Mouse (Mus musculus) cerebellum, postnatal 36 days (tissue): ENCODE data around the gene Kif1b.

Experiments used
- DNase-seq, 2 experiments: peaks; one replicate each; pipeline ENCODE4 v3.0.0; 2021 to 2022; ENCODE audit warnings: mixed read lengths in 2 of 2

The Kif1b gene

DNA sequence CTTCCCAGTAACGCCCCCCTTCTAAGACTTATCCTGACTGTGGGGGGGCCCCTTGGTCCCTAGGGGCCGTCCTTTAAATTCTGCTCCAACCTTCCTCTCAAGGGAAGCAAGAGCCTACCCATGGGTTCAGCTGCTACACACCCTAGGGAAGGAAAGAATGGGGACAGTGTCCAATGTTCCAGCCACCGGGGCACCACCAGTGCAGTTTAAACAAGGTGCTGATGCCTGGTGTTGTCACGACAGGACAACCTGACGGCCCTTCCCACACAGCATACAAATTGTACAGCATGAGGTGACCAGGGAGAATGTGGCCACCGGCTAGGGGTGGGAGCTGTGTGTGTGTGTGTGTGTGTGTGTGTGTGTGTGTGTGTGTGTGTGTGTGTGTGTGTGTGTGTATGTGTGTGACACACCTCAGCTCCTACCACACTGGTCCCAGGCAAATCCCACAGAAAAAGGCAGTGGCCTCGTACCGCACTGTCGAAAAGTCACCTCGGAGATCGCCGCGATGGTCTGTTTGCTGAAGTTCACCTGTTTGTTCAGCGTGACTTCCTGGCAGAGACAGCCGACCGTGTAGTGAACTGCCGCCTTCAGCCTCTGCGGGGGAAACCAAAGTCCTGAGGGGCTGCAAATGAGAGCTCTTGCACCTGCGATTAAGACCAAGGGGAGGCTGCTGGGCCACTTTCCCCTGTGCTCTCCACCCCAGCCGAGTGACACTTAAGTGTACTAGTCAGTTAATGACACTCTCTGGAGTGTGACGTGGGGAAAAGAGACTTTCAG is 175.5 kb downstream of the Kif1b start:
- no peak for DNase-seq

DNA sequence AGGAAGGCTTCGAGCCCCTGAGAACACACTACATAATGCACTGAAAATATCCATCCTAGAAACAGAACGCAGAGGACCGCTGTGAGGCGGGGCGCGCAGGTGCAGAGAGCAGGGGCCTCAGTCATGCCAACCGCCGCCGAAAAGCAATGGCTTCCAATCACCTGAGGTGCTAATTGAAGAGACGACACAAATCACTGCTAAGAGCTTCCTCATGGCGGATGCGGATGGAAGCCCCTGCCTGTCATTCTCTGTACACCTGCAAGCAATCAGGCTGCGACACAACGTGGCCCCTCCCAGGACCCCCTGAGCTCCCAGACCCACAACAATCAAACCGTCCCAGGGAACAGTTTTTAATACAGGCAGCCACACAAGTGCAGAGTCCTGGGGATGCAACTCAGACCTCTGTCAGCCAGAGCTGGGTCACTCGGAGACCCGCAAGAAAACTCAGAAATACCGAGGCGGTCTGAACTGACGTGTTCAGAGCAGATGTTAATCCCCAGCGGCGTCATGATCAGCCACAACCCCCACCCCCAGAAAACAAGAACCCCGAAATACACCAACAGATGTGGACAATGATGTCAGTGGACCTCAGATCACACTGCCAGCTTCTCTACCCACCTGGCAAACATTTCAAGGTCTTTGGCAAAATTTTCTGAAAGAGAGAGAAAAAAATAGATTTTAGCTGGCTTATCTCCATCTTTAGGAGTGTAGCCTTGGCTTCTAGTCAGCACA is 176.3 kb downstream of the Kif1b start:
- no peak for DNase-seq

DNA sequence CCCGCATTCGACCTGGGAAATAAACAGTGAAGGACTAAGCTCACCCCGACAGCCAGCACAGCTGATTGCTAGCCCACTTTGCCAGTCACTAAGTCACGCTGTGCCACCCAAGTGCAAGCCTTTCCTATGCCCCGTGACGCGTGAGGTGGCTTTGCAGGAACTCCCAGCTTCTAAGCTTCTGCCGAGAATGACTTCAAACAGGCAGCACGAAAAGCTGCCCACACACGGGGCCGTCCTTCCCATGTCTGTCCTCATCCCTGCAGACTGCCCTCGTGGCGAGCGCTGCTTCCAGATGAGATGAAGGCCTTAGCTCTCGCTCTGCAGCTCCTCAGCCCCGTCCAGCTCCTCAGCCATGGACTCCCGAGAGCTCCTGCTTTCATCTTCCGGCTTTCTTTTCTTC is 179.0 kb downstream of the Kif1b start:
- DNase-seq, result no peak

DNA sequence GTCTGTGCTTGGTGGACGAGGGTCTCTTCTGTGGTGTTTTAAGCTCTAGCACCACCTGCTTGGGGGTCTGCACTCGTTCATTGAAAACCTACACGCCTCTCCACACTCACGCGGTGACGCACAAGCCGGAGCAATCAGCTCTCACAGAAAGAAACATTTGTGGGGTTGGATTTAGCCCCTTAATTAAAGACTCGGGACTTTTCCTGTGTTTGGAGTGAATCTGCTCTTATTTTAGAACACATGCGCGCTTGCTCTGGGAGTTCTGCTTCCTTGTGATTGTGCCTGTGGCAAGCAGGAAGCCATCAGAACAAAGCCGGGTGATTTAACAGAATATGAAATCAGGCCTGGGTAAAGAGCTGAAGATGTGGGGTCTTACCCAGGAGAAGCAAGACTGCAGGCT is 180.8 kb downstream of the Kif1b start, which contains the start of gene Cort:
Gene Cort, minus strand, starts transcription at position 101 of the 400 bp plus-strand sequence.
- DNase-seq, result no peak
